Mouse (Mus musculus): ENCODE results near the gene Gmcl1. TPM values are rescaled to one million over a fixed set of nuclear protein-coding genes. Genes with fewer than 3 reads are reported as not detected.

Gmcl1 gene
- total RNA-seq, 2 experiments from 2014 or later: 28.3 to 33.9 TPM

DNA sequence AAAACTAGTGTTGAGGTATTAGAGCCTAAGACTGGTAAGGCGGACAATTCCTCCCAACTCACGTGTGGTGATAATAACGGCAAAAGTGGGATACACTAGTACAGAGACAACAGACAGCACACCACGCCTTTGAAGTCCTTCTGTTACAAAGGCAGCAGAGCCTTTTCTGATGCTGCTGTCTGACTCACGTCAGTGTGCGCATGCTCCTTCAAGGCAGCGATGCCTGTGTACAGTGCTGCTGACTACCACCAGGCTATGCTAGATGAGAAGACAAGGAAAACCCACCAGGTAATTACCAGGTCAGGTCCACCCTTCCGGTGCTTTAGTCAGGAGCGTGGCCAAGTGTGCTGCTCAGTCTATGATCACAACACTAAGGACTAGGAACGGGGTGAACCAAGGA, 66.1 kb downstream of the Gmcl1 start:
- ATAC-seq (replicated peaks; ENCODE audit: poor library complexity, severe bottlenecking): no peak

DNA sequence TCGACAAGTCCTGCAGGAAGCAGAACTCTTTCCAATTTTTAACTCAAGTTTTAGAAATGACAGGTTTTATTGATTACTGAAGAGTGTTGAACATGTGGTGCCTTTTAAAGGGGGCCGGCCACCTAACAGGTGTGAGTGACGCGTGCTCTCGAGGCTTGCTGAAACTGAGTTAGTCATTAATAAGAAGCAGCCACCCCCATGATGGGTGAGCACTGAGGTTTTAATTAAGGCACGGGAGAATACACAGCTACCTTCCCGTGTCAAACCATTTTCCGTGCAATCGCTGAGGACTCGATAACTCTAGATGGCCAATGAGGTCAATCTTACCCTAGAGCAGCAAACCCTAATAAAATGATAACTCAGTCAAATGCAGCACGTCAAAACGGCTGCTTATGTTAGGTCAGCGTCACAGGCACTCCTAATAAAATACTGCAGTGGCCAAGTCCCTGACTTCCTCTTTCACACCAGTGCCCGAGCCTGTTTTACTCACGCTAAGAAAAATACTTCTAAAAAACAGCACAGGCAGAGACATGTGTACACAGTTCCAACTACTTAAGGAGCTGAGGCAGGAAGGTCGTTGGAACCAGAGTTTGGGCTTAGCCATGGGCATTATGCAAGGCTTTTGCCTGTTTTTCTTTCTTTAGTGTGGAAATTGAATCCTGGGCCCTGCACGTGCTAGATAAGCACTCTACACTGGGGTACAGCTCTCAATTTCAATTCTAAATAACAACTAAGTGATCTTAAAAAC, 67.4 kb downstream of the Gmcl1 start:
- ATAC-seq (replicated peaks; ENCODE audit: poor library complexity, severe bottlenecking): peak; percentile 11; the same call in 1 of the 2 replicates

DNA sequence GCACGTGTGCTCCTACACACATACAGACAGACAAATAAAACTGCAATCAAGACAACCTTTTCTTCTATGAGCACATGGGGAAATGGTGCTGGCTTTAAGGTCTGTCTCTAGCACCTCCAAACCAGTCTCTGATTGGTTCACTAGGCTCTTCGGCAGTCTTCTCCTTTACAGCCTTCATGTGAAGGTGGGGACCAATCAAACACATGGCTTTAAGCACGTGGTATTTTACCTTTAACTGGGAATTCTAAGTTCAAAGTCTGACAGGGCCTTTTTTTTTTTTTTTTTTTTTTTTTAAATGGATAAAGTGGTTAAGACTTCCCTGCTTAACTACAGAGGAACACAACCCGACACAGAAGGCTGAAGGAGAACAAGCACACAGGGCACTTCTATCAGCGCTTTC, 68.1 kb downstream of the Gmcl1 start:
- no peak for ATAC-seq (replicated peaks; ENCODE audit: poor library complexity, severe bottlenecking)

DNA sequence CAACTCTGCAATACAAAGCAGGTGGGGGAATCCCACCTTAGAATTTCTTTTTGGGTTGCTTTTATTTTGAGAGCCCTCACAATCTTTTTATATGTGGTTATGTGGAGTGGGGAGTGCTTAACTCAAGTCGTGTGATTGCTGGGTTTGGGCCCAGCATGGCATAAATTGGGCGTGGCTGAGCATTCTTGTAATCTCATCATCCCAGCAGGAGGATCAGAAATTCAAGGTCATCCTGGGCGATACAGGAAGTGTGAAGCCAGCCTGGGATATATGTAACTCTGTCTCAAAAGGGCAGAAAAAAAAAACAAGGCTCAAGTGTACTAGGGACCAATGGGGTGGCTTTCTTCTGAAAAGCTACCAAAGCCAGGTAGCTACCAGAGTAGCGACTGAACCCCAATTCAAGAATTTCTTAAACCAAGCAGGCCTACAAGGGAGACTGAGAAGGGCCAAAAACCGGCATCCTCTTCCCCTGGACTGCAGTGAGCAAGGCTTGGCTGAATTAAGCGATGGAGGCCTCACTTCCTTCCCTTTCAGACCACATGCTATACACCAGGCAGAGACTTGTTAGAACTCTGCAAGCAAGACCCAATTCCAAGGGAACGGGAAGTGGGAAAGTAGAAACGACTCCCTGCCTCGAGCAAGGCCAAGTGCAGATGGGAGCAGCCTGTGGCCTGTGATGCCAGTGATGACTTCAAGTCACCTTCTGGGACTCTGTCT, 72.9 kb downstream of the Gmcl1 start:
- ATAC-seq (replicated peaks; ENCODE audit: poor library complexity, severe bottlenecking): peak; percentile 63

DNA sequence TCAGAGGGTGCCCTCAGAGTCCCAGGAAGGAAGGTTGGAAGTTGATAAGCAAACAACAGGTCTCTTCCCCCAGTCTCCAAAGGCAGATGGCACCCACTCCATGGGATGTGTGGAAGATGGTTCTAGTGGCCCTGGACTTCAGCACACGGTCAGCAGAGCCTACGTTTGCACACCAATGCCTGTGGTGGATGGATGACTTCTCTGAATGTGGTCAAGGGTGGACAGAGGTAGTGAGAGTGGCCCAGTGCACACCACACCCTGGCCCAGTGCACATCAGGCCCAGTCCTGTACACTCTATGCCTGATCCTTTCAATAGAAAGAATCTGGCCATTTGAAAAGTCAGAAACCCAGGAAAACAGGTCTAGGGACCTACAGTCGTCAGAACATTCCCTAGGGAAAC, 74.7 kb downstream of the Gmcl1 start:
- no peak for ATAC-seq (replicated peaks; ENCODE audit: poor library complexity, severe bottlenecking)

DNA sequence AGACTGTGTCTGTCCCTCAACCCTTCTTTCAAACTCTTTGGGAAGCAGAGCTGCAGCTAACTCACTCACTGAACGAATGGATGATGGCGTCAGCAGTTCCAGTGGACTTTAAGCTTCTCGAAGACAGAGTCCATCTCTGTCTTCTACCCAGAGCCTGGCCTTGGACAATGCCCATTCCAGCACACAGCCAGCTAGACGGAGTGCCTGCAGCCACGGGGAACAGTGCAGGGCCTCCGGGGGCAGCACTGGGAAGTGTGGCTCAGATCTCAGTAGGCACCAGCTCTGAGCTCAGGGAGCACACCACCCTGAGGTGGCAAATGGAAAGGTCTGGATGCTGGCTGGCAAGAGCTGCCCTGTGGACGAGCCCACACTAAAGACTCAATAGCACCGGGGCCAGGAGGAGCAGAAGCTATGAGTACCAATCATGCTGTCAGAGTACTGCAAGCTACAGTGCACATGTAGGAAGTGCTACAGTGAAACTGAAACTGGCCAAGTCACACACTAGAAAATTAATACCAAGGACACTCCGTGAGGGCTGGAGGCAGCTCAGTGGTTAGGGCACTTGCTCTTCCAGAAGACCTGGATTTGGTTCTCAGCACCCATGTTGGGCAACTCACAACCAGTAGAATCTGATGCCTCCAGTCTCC, 78.8 kb downstream of the Gmcl1 start:
- ATAC-seq (replicated peaks; ENCODE audit: poor library complexity, severe bottlenecking): peak; percentile 75

DNA sequence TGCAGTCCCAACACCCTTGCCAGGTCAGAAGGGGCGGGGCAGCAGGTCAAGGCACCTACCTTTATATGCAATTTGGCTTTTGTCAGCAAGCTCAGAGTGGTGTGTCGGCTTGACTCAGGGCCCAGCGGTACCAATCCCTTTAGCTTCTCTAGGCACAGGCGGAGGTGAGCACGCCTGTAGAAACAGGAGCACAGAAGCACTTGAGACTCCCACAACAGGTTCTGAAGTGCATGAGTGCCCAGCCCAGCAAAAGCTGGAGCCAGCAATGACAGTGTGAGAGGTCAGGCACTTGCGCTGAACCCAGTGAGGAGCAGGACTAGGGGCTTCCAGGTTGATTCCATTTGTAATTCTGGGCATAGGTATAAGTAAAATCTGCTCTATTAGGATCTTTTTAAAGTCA, 80.2 kb downstream of the Gmcl1 start:
- ATAC-seq (replicated peaks; ENCODE audit: poor library complexity, severe bottlenecking): no peak

DNA sequence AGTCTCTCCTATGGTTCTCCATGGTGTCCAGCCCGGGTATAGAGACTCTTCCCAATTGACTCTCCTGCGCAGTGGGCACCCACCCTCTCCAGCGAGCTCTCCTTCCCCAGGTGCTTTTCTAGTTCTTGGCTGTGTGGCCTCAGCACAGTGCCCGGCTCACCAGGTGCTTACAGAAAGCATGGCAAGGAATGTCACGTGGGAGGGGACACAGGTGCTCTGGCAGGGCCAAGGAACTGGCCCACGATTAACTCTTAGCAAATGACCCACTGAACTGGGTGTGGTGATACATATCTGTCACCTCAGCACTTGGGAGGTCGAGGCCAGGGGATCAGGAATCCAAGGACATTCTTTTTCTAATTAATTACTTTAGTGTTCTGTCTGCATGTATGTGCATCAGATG, 87.0 kb downstream of the Gmcl1 start:
- no peak for ATAC-seq (replicated peaks; ENCODE audit: poor library complexity, severe bottlenecking)

DNA sequence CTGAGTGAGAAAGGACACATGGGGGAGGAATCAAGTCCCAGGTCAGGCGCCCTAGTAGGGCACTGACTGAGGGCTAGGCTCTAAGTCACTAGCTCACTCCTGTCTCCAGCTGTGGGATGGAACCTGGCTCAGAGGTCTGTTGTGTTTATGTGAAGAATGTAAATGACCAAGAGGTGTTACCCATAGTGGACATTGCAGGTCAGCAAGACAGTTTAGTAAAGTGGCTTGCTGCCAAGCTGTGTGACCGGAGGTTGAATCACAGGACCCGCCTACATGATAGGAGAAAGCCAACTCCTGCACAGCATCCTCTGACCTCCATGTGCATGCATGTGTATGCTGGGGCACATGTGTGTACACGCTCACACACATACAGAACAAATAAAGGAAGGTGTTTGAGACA, 87.6 kb downstream of the Gmcl1 start:
- ATAC-seq (replicated peaks; ENCODE audit: poor library complexity, severe bottlenecking): no peak

DNA sequence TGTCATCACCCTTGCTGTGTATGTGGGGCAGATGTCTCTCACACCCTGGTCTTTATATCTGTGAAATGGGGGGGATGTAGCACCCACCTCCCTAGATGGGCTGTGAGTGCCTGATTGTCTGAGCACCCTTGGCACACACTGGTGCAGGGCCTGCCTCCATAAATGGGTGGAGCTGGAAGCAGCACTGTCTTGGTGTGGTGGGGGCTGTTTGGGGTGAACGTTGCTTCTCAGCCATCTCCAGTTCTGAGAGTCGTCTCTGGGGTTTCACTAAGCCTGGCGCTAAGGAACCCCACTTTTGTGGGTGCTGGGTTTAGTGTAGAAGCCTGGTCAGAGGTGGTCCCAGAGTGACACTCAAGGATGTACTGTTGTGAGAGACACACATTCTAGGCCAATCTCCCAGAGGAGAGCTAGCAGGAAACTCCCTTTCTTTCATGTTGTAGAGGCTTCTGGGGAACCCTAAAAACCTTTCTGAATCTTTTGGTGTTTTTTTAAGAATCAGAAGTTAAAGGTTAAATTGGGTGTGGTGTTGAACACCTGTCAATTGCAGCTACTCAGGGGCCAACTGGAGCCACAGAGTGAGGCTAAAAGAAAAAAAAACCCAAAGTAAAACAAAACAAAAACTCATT, 88.3 kb downstream of the Gmcl1 start:
- ATAC-seq (replicated peaks; ENCODE audit: poor library complexity, severe bottlenecking): no peak

Other genes with a start within 250 kb of the Gmcl1 start
- gene Pcbp1, start 207.1 kb downstream of the Gmcl1 start, total RNA-seq (2014; fragmentation: Nextera tagmentation): 258 and 285 TPM in 2 replicates
- 130 and 152 TPM in 2 replicates for gene Pcbp1, start 207.1 kb downstream of the Gmcl1 start, total RNA-seq (2017)
- not detected in 2 replicates for gene Asprv1, start 105.2 kb downstream of the Gmcl1 start, total RNA-seq (2014; fragmentation: Nextera tagmentation)
- 0.98 TPM in 1 of 2 replicates, not detected in the other for gene Asprv1, start 105.2 kb downstream of the Gmcl1 start, total RNA-seq (2017)
- 5.3 and 7.3 TPM in 2 replicates for gene Mxd1, start 64.2 kb downstream of the Gmcl1 start, total RNA-seq (2014; fragmentation: Nextera tagmentation)
- 16.3 and 20.0 TPM in 2 replicates for gene Mxd1, start 64.2 kb downstream of the Gmcl1 start, total RNA-seq (2017)
- 58.6 and 108 TPM in 2 replicates for gene Snrnp27, start 48.9 kb downstream of the Gmcl1 start, total RNA-seq (2014; fragmentation: Nextera tagmentation)
- 112 and 131 TPM in 2 replicates for gene Snrnp27, start 48.9 kb downstream of the Gmcl1 start, total RNA-seq (2017)
- 11.9 and 16.4 TPM in 2 replicates for gene Anxa4, start 60.2 kb upstream of the Gmcl1 start, total RNA-seq (2014; fragmentation: Nextera tagmentation)
- 16.4 and 17.7 TPM in 2 replicates for gene Anxa4, start 60.2 kb upstream of the Gmcl1 start, total RNA-seq (2017)
- 28.2 and 40.2 TPM in 2 replicates for gene Aak1, start 116.1 kb upstream of the Gmcl1 start, total RNA-seq (2014; fragmentation: Nextera tagmentation)
- 6.5 and 6.7 TPM in 2 replicates for gene Aak1, start 116.1 kb upstream of the Gmcl1 start, total RNA-seq (2017)

Measured in granulocyte monocyte progenitor cell, adult 5-6 weeks (primary cell).